Mouse (Mus musculus): Measurements from ENCODE around the gene AI854703. TPM values are rescaled to one million over a fixed set of nuclear protein-coding genes. Genes with fewer than 3 reads are reported as not detected.

The AI854703 gene
- total and polyA plus RNA-seq, 2 experiments from 2014 or later, result 23.8 to 24.4 TPM

DNA sequence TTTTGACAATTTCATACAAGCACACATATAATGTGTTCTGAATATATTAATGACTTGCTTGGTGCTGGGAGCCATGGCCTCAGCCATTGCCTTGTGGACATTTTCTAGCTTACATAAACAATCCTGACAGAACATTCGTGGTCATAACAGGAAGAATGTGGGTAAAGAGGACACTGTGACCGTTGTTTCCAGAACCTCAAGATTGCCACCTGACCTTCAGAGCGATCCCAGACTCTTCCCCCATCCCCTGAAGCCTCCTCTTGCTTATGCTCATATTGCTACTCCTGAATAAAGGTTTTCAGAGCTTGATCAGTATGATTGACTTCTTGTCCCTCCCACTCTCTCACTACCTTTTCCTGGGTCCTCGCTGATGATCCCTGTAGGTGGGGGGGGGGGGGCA lies 51.8 kb downstream of the AI854703 start:
- DNase-seq (no peak), ATAC-seq (no peak)
- no peaks in the 10 kb centered on the region for H3K36me3 ChIP-seq (ENCODE audit: insufficient read depth)
- no peaks in the 10 kb centered on the region for H3K4me1 ChIP-seq (ENCODE audit: insufficient read depth)
- 92% methylated on average over 4 of the region's 4 CpGs for WGBS
- H3K27me3 ChIP-seq (ENCODE audit: insufficient read depth, low read length), result no peaks in the 10 kb centered on the region
- no peak overlapping the region for H3K4me2 ChIP-seq (ENCODE audit: low read depth)
- H3K9ac ChIP-seq, result no peak overlapping the region
- TF ChIP-seq CTCF (IDR thresholded peaks at IDR 0.05; ENCODE audit: low read depth), result no peak
- H3K9me3 ChIP-seq (ENCODE audit: low read length), result no peaks in the 10 kb centered on the region
- H3K27ac ChIP-seq (ENCODE audit: low read depth, low read length), result no peak overlapping the region
- no peak overlapping the region for H3K4me3 ChIP-seq (ENCODE audit: low read depth, low read length)

DNA sequence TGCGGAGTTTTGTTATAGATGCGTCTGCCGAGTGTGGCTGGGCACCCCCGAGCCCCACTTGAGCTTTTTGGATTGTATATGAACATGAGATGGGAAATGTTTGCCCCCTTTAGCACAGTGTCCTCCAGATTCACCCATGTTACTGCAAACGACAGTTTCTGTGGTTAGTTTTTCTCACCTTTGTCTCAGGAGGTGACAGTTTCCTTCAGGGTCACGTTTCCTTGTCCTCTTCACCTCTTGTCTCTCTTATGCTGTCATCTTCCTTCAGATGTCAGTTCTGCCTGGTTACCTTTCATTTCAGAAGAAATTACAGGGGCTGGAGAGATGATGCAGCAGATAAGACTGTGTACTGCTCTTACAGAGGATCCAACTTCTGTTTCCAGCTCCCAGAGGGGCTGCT lies 53.1 kb downstream of the AI854703 start:
- 86% methylated on average over 6 of the region's 6 CpGs for WGBS
- DNase-seq (no peak), ATAC-seq (no peak)
- Histone ChIP-seq H3K4me1 (ENCODE audit: insufficient read depth) (no peaks in the 10 kb centered on the region), H3K4me2 (ENCODE audit: low read depth) (no peak overlapping the region), H3K27ac (ENCODE audit: low read depth, low read length) (no peak overlapping the region), H3K9me3 (ENCODE audit: low read length) (no peaks in the 10 kb centered on the region), H3K27me3 (ENCODE audit: insufficient read depth, low read length) (no peaks in the 10 kb centered on the region), H3K9ac (no peak overlapping the region), H3K36me3 (ENCODE audit: insufficient read depth) (no peaks in the 10 kb centered on the region), H3K4me3 (ENCODE audit: low read depth, low read length) (no peak overlapping the region)
- TF ChIP-seq CTCF (IDR thresholded peaks at IDR 0.05; ENCODE audit: low read depth), result no peak

DNA sequence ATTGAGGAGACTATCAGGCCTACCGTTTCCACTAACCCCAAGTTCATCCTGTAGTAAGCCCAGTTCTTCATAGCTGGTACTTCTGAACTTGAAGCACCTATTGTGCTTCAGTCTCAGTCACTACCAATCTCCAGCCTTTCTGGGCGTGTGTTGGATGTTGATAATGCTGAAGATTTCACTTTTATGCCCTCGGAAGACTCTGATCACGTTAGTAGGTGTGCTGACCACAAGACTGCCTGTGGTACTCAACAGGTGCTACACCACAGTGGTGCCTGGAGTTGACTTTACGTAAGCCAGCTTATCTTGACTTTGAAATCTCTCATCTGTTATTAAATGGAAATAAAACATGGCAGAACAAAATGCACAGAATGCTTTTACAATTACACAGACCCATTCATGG lies 53.9 kb downstream of the AI854703 start:
- H3K27me3 ChIP-seq (ENCODE audit: insufficient read depth, low read length), result no peaks in the 10 kb centered on the region
- no peak for ATAC-seq
- H3K4me2 ChIP-seq (ENCODE audit: low read depth), result no peak overlapping the region
- H3K27ac ChIP-seq (ENCODE audit: low read depth, low read length), result no peak overlapping the region
- no peaks in the 10 kb centered on the region for H3K4me1 ChIP-seq (ENCODE audit: insufficient read depth)
- no peak for DNase-seq
- WGBS, result 85% methylated on average over 5 of the region's 5 CpGs
- H3K4me3 ChIP-seq (ENCODE audit: low read depth, low read length), result no peak overlapping the region
- no peaks in the 10 kb centered on the region for H3K36me3 ChIP-seq (ENCODE audit: insufficient read depth)
- no peak overlapping the region for H3K9ac ChIP-seq
- no peak for TF ChIP-seq CTCF (IDR thresholded peaks at IDR 0.05; ENCODE audit: low read depth)
- H3K9me3 ChIP-seq (ENCODE audit: low read length), result no peaks in the 10 kb centered on the region

GRCm38 (mm10) chr6:48681472-48682090 lies 55.0 kb downstream of the AI854703 start:
- Histone ChIP-seq H3K27ac (ENCODE audit: low read depth, low read length) (no peak overlapping the region), H3K4me3 (ENCODE audit: low read depth, low read length) (no peak overlapping the region), H3K9ac (no peak overlapping the region), H3K9me3 (ENCODE audit: low read length) (no peaks in the 10 kb centered on the region), H3K4me2 (ENCODE audit: low read depth) (no peak overlapping the region), H3K27me3 (ENCODE audit: insufficient read depth, low read length) (no peaks in the 10 kb centered on the region), H3K36me3 (ENCODE audit: insufficient read depth) (no peaks in the 10 kb centered on the region), H3K4me1 (ENCODE audit: insufficient read depth) (no peaks in the 10 kb centered on the region)
- no peak for DNase-seq
- ATAC-seq, result no peak
- TF ChIP-seq CTCF (IDR thresholded peaks at IDR 0.05; ENCODE audit: low read depth), result no peak
- WGBS, result 83% methylated on average over 3 of the region's 3 CpGs

DNA sequence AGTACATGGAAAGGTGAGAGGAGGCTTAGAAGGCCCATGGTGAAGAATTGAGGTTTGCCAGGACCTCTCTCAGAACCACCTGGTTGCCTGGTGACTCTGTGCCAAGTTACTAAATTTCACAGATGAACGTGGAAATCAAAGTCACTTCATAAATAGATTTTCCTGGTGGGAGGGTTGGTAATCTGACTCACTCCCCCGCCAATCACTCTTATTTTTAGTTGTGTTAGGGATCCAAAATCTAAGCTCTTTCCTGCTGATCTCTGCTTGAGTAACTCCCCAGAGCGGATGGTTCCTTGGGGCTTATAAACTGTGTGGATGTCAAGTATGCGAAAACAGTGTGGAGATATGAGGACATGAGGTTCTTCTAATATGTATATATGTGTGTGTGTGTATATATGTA lies 55.7 kb downstream of the AI854703 start:
- no peak for ATAC-seq

More for the DNA sequence above, 55.7 kb downstream of the AI854703 start:
- Histone ChIP-seq H3K36me3 (ENCODE audit: insufficient read depth) (no peaks in the 10 kb centered on the region), H3K4me2 (ENCODE audit: low read depth) (no peak overlapping the region), H3K4me3 (ENCODE audit: low read depth, low read length) (no peak overlapping the region), H3K4me1 (ENCODE audit: insufficient read depth) (no peaks in the 10 kb centered on the region), H3K27ac (ENCODE audit: low read depth, low read length) (no peak overlapping the region), H3K9me3 (ENCODE audit: low read length) (no peaks in the 10 kb centered on the region), H3K27me3 (ENCODE audit: insufficient read depth, low read length) (no peaks in the 10 kb centered on the region), H3K9ac (no peak overlapping the region)
- WGBS, result 74% methylated on average over 4 of the region's 4 CpGs
- no peak for TF ChIP-seq CTCF (IDR thresholded peaks at IDR 0.05; ENCODE audit: low read depth)
- DNase-seq, result no peak

Other genes with a start within 250 kb of the AI854703 start
- 35.9 and 49.9 TPM in 2 replicates for gene Krba1, start 231.2 kb upstream of the AI854703 start, total RNA-seq (2014; rRNA removed)
- gene Krba1, start 231.2 kb upstream of the AI854703 start, polyA plus RNA-seq (2015; fragmentation: Nextera tagmentation; extraction: Ambion mirVana), result 14.2 and 20.4 TPM in 2 replicates
- gene Zfp467, start 180.9 kb upstream of the AI854703 start, total RNA-seq (2014; rRNA removed), result 19.2 and 28.6 TPM in 2 replicates
- gene Zfp467, start 180.9 kb upstream of the AI854703 start, polyA plus RNA-seq (2015; fragmentation: Nextera tagmentation; extraction: Ambion mirVana), result 39.6 and 40.4 TPM in 2 replicates
- gene Sspo, start 178.5 kb upstream of the AI854703 start, total RNA-seq (2014; rRNA removed), result 0.24 and 1.3 TPM in 2 replicates
- 0.08 and 0.27 TPM in 2 replicates for gene Sspo, start 178.5 kb upstream of the AI854703 start, polyA plus RNA-seq (2015; fragmentation: Nextera tagmentation; extraction: Ambion mirVana)
- gene Atp6v0e2, start 89.1 kb upstream of the AI854703 start, total RNA-seq (2014; rRNA removed), result 288 and 325 TPM in 2 replicates
- 384 and 414 TPM in 2 replicates for gene Atp6v0e2, start 89.1 kb upstream of the AI854703 start, polyA plus RNA-seq (2015; fragmentation: Nextera tagmentation; extraction: Ambion mirVana)
- 27.5 and 28.7 TPM in 2 replicates for gene Lrrc61, start 72.0 kb upstream of the AI854703 start, total RNA-seq (2014; rRNA removed)
- gene Lrrc61, start 72.0 kb upstream of the AI854703 start, polyA plus RNA-seq (2015; fragmentation: Nextera tagmentation; extraction: Ambion mirVana), result 16.8 and 20.9 TPM in 2 replicates
- 8.0 and 9.1 TPM in 2 replicates for gene Rarres2, start 54.0 kb upstream of the AI854703 start, total RNA-seq (2014; rRNA removed)
- gene Rarres2, start 54.0 kb upstream of the AI854703 start, polyA plus RNA-seq (2015; fragmentation: Nextera tagmentation; extraction: Ambion mirVana), result 12.0 and 13.1 TPM in 2 replicates
- 1.2 TPM in 1 of 2 replicates, not detected in the other for gene Gm45021, start 37.2 kb upstream of the AI854703 start, total RNA-seq (2014; rRNA removed)
- gene Gm45021, start 37.2 kb upstream of the AI854703 start, polyA plus RNA-seq (2015; fragmentation: Nextera tagmentation; extraction: Ambion mirVana), result not detected in 2 replicates
- gene Repin1, start 32.9 kb upstream of the AI854703 start, total RNA-seq (2014; rRNA removed), result 40.7 and 55.0 TPM in 2 replicates
- gene Repin1, start 32.9 kb upstream of the AI854703 start, polyA plus RNA-seq (2015; fragmentation: Nextera tagmentation; extraction: Ambion mirVana), result 26.4 and 29.3 TPM in 2 replicates
- not detected in 2 replicates for gene Gm44965, start 32.8 kb upstream of the AI854703 start, total RNA-seq (2014; rRNA removed)
- 1.2 TPM in 1 of 2 replicates, not detected in the other for gene Gm44965, start 32.8 kb upstream of the AI854703 start, polyA plus RNA-seq (2015; fragmentation: Nextera tagmentation; extraction: Ambion mirVana)
- 10.2 and 10.3 TPM in 2 replicates for gene Zfp775, start 24.7 kb upstream of the AI854703 start, total RNA-seq (2014; rRNA removed)
- gene Zfp775, start 24.7 kb upstream of the AI854703 start, polyA plus RNA-seq (2015; fragmentation: Nextera tagmentation; extraction: Ambion mirVana), result 8.9 and 11.5 TPM in 2 replicates
- gene Gimap8, start 20.5 kb downstream of the AI854703 start, total RNA-seq (2014; rRNA removed), result 0.69 and 2.2 TPM in 2 replicates
- gene Gimap8, start 20.5 kb downstream of the AI854703 start, polyA plus RNA-seq (2015; fragmentation: Nextera tagmentation; extraction: Ambion mirVana), result 0.45 and 0.46 TPM in 2 replicates
- 1.4 and 1.5 TPM in 2 replicates for gene Gimap9, start 49.4 kb downstream of the AI854703 start, total RNA-seq (2014; rRNA removed)
- 0.79 and 1.3 TPM in 2 replicates for gene Gimap9, start 49.4 kb downstream of the AI854703 start, polyA plus RNA-seq (2015; fragmentation: Nextera tagmentation; extraction: Ambion mirVana)
- gene Gimap4, start 57.8 kb downstream of the AI854703 start, total RNA-seq (2014; rRNA removed), result 0.52 and 2.1 TPM in 2 replicates
- 0.48 and 0.70 TPM in 2 replicates for gene Gimap4, start 57.8 kb downstream of the AI854703 start, polyA plus RNA-seq (2015; fragmentation: Nextera tagmentation; extraction: Ambion mirVana)
- 6.5 and 6.6 TPM in 2 replicates for gene Gimap6, start 81.5 kb downstream of the AI854703 start, total RNA-seq (2014; rRNA removed)
- gene Gimap6, start 81.5 kb downstream of the AI854703 start, polyA plus RNA-seq (2015; fragmentation: Nextera tagmentation; extraction: Ambion mirVana), result 5.8 and 6.5 TPM in 2 replicates
- gene Gm28053, start 91.8 kb downstream of the AI854703 start, total RNA-seq (2014; rRNA removed), result not detected in 2 replicates
- 0.57 TPM in 1 of 2 replicates, not detected in the other for gene Gm28053, start 91.8 kb downstream of the AI854703 start, polyA plus RNA-seq (2015; fragmentation: Nextera tagmentation; extraction: Ambion mirVana)
- not detected in 2 replicates for gene Gimap7, start 91.9 kb downstream of the AI854703 start, total RNA-seq (2014; rRNA removed)
- gene Gimap7, start 91.9 kb downstream of the AI854703 start, polyA plus RNA-seq (2015; fragmentation: Nextera tagmentation; extraction: Ambion mirVana), result not detected in 2 replicates
- 1.3 TPM in 2 replicates for gene Gimap1, start 112.3 kb downstream of the AI854703 start, total RNA-seq (2014; rRNA removed)
- gene Gimap1, start 112.3 kb downstream of the AI854703 start, polyA plus RNA-seq (2015; fragmentation: Nextera tagmentation; extraction: Ambion mirVana), result 3.4 and 3.8 TPM in 2 replicates
- gene Gimap5, start 119.4 kb downstream of the AI854703 start, total RNA-seq (2014; rRNA removed), result 0.62 and 1.4 TPM in 2 replicates
- 1.7 and 3.7 TPM in 2 replicates for gene Gimap5, start 119.4 kb downstream of the AI854703 start, polyA plus RNA-seq (2015; fragmentation: Nextera tagmentation; extraction: Ambion mirVana)
- gene Gimap3, start 144.1 kb downstream of the AI854703 start, total RNA-seq (2014; rRNA removed), result not detected in 2 replicates
- not detected in 2 replicates for gene Gimap3, start 144.1 kb downstream of the AI854703 start, polyA plus RNA-seq (2015; fragmentation: Nextera tagmentation; extraction: Ambion mirVana)
- 15.4 and 19.7 TPM in 2 replicates for gene Tmem176a, start 214.2 kb downstream of the AI854703 start, total RNA-seq (2014; rRNA removed)
- 18.3 and 24.5 TPM in 2 replicates for gene Tmem176a, start 214.2 kb downstream of the AI854703 start, polyA plus RNA-seq (2015; fragmentation: Nextera tagmentation; extraction: Ambion mirVana)
- gene Tmem176b, start 214.7 kb downstream of the AI854703 start, total RNA-seq (2014; rRNA removed), result 36.7 and 47.1 TPM in 2 replicates
- 75.3 and 103 TPM in 2 replicates for gene Tmem176b, start 214.7 kb downstream of the AI854703 start, polyA plus RNA-seq (2015; fragmentation: Nextera tagmentation; extraction: Ambion mirVana)
- gene Aoc1, start 246.1 kb downstream of the AI854703 start, total RNA-seq (2014; rRNA removed), result 1.6 TPM in 1 of 2 replicates, not detected in the other
- 0.20 TPM in 1 of 2 replicates, not detected in the other for gene Aoc1, start 246.1 kb downstream of the AI854703 start, polyA plus RNA-seq (2015; fragmentation: Nextera tagmentation; extraction: Ambion mirVana)